Mouse (Mus musculus) kidney, embryonic 15.5 days (tissue): ENCODE data around the gene Anapc1. TPM values are rescaled to one million over a fixed set of nuclear protein-coding genes. Genes with fewer than 3 reads are reported as not detected.
A peak's percentile ranks its signal among the peaks of the same experiment; 100 is the strongest.
"Not testable (repeated sequence)": the region's sequence is repeated elsewhere in the genome, so short reads cannot be mapped to it uniquely, and the experiment has no call there.

Experiments used
- ATAC-seq: fragments of 200-750 bp; cut with Nextera tagmentation; replicated peaks from 2 replicates; pipeline ENCODE4 v1.8.0; 2017; ENCODE audit warnings: moderate TSS enrichment; ENCODE audit not compliant: low FRiP score
- H3K27ac ChIP-seq: fragments of 300-500 bp; sonication (generic); 2 replicates; pipeline ENCODE4 v1.5.1; 2015; ENCODE audit warnings: mild to moderate bottlenecking, inconsistent platforms
- H3K27me3 ChIP-seq: fragments of 300-500 bp; sonication (generic); 2 replicates; pipeline ENCODE4 v1.6.1; 2015; ENCODE audit warnings: inconsistent platforms
- H3K36me3 ChIP-seq: fragments of 300-500 bp; sonication (generic); 2 replicates; pipeline ENCODE4 v1.6.1; 2015; ENCODE audit warnings: inconsistent platforms
- H3K4me1 ChIP-seq: fragments of 300-500 bp; sonication (generic); 2 replicates; pipeline ENCODE4 v1.6.1; 2015; ENCODE audit warnings: inconsistent platforms
- H3K4me2 ChIP-seq: fragments of 300-500 bp; sonication (generic); 2 replicates; pipeline ENCODE4 v1.6.1; 2015; ENCODE audit warnings: moderate library complexity, mild to moderate bottlenecking, inconsistent platforms
- H3K4me3 ChIP-seq: fragments of 300-500 bp; sonication (generic); replicated peaks from 2 replicates; pipeline ENCODE4 v1.5.1; 2015; ENCODE audit warnings: mild to moderate bottlenecking, inconsistent platforms
- H3K9ac ChIP-seq: fragments of 300-500 bp; sonication (generic); 2 replicates; pipeline ENCODE4 v1.6.1; 2015; ENCODE audit warnings: mild to moderate bottlenecking, inconsistent platforms
- H3K9me3 ChIP-seq: fragments of 300-500 bp; sonication (generic); replicated peaks from 2 replicates; pipeline ENCODE4 v1.6.1; 2016; ENCODE audit warnings: inconsistent platforms
- WGBS: fragments of 180-500 bp; shearing (Covaris S2); methylation state at CpG from one replicate; pipeline ENCODE4 v1.1.7; 2015; ENCODE audit warnings: mixed read lengths; 5-methylcytosine and 5-hydroxymethylcytosine counted together
- polyA plus RNA-seq: library from polyadenylated mRNA; unstranded; fragments of >200 nt; fragmentation: Nextera tagmentation; extraction: Ambion mirVana; gene quantifications from 2 replicates; pipeline ENCODE4 v1.2.1, GENCODE M21; 2015

The Anapc1 gene
- polyA plus RNA-seq, 1 experiment from 2014 or later = 69.6 TPM

DNA sequence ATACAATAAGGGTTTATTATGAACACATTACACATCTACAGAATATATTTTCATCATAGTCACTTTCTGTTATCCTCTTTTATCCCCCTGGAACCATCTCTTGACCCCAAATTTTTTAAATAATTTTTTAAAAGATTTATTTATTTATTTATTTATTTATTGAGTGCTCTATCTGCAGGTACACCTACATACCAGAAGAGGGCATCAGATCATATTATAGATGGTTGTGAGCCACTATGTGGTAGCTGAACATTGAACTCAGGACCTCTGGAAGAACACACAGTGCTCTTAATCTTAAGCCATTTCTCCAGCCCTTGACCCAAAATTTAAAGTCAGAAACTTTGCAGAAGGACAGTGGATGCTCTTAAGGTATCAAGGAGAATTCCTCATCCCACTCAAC is 7.4 kb upstream of the Anapc1 start:
- Histone ChIP-seq H3K4me3 (no peak overlapping the region), H3K36me3 (no peaks in the 10 kb centered on the region), H3K27ac (no peak overlapping the region), H3K27me3 (no peaks in the 10 kb centered on the region), H3K9ac (no peak overlapping the region), H3K4me2 (no peak overlapping the region), H3K9me3 (no peaks in the 10 kb centered on the region), H3K4me1 (peaks cover 7% of the 10 kb centered on the region)
- no peak for ATAC-seq

DNA sequence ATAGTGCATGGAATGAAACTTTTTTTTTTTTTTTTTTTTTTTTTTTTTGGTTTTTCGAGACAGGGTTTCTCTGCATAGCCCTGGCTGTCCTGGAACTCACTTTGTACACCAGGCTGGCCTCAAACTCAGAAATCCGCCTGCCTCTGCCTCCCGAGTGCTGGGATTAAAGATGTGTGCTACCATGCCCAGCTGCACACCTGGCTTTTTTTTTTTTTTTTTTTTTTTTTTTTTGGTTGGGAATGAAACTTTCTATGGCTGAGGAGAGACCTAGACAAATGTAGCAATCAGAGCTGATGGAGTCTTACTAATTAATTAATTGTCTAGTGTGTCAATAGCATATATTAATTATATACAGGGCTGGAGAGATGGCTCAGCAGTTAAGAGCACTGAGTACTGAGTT is 6.6 kb upstream of the Anapc1 start:
- not testable (repeated sequence) for H3K9me3 ChIP-seq, H3K4me1 ChIP-seq, H3K4me3 ChIP-seq, H3K27me3 ChIP-seq, H3K9ac ChIP-seq, H3K36me3 ChIP-seq, H3K27ac ChIP-seq, H3K4me2 ChIP-seq, ATAC-seq
- 92% methylated on average over 3 of the region's 3 CpGs for WGBS

DNA sequence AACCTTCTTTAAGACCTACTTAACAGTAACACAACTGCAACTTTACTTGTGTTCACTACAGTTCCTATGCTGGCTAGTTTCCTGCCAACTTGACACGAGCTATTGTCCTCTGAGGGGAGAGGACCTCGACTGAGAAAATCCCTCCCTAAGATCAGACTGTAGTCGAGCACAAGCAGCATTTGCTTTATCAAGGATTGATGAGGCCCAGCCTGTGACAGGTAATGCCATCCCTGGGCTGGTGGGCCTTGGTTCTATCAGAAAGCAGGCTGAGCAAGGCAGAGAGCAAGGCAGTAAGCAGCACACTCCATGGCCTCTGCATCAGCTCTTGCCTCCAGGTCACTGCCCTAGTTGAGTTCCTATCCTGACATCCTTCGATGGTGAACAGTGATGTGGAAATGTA is 6.0 kb upstream of the Anapc1 start:
- H3K9me3 ChIP-seq = no peaks in the 10 kb centered on the region

DNA sequence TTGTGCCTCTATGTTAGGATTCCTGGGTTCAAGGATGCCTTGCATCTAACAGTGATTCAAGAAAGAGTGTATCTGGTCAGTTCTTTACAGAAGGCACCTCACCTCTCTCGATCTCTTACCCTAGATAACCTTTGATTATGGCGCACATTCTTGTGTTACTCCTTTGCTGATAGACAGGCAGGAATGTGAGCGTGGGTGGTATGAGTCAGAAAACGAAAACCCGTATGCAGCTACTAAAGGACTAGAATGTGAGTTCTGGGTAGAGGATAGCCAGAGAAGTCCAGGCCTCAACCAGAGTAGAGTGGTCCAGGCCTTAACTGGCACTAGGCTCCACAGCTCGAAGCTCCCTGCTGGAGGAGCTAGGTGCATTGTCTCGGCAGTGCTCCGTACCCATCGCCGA is 5.6 kb upstream of the Anapc1 start:
- Histone ChIP-seq H3K4me1 (peaks cover 5% of the 10 kb centered on the region), H3K4me2 (no peak overlapping the region), H3K36me3 (no peaks in the 10 kb centered on the region), H3K9me3 (no peaks in the 10 kb centered on the region), H3K9ac (no peak overlapping the region), H3K27ac (no peak overlapping the region), H3K27me3 (no peaks in the 10 kb centered on the region), H3K4me3 (no peak overlapping the region)
- no peak for ATAC-seq
- WGBS = 86% methylated on average over 10 of the region's 10 CpGs

More for the DNA sequence above, 6.0 kb upstream of the Anapc1 start:
- Histone ChIP-seq H3K36me3 (no peaks in the 10 kb centered on the region), H3K9ac (no peak overlapping the region), H3K4me3 (no peak overlapping the region), H3K27ac (no peak overlapping the region), H3K4me2 (no peak overlapping the region), H3K4me1 (peaks cover 7% of the 10 kb centered on the region), H3K27me3 (no peaks in the 10 kb centered on the region)
- WGBS = 65% methylated on average over 4 of the region's 4 CpGs
- ATAC-seq = no peak

DNA sequence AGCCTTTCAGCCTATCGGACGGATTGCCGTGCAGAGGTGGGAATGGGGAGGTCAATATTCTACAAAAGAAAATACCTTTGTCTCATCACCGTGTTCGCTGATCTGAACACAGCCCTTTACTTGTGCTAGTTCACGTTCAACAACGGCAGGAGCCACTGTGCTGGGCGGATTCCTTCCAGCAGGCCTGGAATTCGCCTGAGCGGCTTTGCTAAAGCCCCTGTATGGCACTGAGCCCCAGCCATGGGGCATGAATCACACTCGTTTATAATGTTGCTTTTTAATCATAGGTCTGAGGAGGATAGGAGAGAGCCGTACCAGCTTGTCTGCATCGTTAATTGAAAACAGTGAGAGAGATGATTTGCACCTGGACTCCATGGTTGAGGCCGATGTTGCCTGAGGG is 5.1 kb upstream of the Anapc1 start:
- no peaks in the 10 kb centered on the region for H3K27me3 ChIP-seq
- no peak for ATAC-seq

DNA sequence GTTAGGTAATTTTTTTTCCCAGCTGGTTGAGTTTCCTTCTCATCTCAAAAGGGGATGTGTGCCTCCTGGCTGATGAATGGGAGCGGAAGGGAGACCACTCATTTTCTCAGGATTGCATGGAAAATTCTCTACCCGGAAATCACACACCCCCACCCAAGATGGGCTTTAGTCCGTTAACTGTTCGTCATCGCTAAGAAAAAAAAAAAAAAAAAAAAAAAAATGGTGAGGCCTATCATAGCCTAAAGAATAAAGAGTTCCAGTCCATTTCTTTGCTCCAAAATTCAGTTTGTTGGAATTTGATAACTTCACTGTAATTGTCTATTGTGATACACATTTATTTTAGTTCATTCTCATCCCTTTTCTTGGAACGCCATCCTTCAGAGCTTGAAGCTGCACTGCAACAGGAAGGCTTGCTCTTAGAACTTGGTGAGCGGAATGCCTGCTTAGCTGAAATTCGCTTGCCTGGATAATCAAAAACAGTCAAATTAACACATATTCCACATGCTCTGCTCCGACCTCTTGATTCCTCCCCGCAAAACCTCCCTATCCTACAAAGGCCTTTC is 448 bp upstream of the Anapc1 start:
- Histone ChIP-seq H3K27ac (peak overlapping the region; percentile 94), H3K4me2 (peak overlapping the region; percentile 65), H3K9me3 (no peaks in the 10 kb centered on the region), H3K36me3 (peaks cover 26% of the 10 kb centered on the region), H3K9ac (peak overlapping the region; percentile 96), H3K4me1 (peaks cover 13% of the 10 kb centered on the region), H3K4me3 (peak overlapping the region; percentile 85), H3K27me3 (no peaks in the 10 kb centered on the region)
- WGBS = 47% methylated on average over 10 of the region's 10 CpGs
- ATAC-seq = peak; percentile 55

More for the DNA sequence above, 5.1 kb upstream of the Anapc1 start:
- Histone ChIP-seq H3K27ac (no peak overlapping the region), H3K4me3 (no peak overlapping the region), H3K4me1 (peaks cover under 1% of the 10 kb centered on the region; the same call in 1 of the 2 replicates), H3K9me3 (no peaks in the 10 kb centered on the region), H3K9ac (no peak overlapping the region), H3K4me2 (no peak overlapping the region), H3K36me3 (no peaks in the 10 kb centered on the region)
- 69% methylated on average over 14 of the region's 14 CpGs for WGBS

DNA sequence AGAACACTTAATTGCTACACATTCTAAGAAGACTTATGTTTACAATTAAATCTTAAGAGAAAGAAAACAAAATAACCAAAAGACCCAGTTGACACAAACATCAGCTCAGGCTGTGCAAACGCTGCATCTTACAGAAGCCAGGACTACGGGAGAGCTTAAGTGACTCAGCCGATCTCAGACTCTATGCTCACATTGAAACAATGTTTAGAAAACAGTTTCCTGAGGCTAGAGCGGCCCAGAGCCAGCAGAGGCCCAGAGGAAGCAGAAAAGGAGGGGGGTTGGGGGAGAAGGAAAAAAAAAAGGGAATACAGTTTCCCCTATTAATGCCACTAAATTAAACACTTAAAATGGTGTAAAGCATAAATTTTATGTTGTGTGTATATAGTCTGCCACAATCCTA is 6.5 kb downstream of the Anapc1 start:
- Histone ChIP-seq H3K27me3 (no peaks in the 10 kb centered on the region), H3K4me3 (no peak overlapping the region), H3K27ac (no peak overlapping the region), H3K36me3 (peaks cover 91% of the 10 kb centered on the region), H3K9ac (no peak overlapping the region), H3K4me2 (no peak overlapping the region), H3K9me3 (no peaks in the 10 kb centered on the region), H3K4me1 (peaks cover 4% of the 10 kb centered on the region)
- 74% methylated on average over 4 of the region's 4 CpGs for WGBS
- no peak for ATAC-seq

DNA sequence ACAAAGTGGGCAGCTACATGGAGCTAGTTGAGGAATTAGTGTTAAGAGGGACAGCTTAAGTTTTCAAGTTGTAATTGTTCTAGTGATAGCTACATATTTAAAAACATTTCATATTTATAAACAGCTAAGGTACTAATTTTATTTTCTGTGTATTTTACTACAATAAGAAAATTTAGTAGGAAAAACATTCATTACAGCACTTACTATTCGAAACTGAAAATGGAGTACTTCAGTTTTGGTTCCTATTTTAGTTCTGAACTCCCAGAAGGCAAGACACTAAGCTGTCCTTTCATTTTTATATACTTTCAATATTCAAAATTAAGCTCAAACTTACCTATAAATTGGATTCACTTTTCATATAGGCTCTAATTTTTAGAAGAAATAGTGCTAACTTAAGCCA is 66.6 kb downstream of the Anapc1 start:
- no peak overlapping the region for H3K4me3 ChIP-seq
- WGBS = 94% methylated on average over 1 of the region's 1 CpGs
- no peak overlapping the region for H3K4me2 ChIP-seq
- no peaks in the 10 kb centered on the region for H3K27me3 ChIP-seq
- no peak overlapping the region for H3K27ac ChIP-seq
- no peak for ATAC-seq
- H3K4me1 ChIP-seq = no peaks in the 10 kb centered on the region
- H3K36me3 ChIP-seq = peaks cover 92% of the 10 kb centered on the region
- H3K9me3 ChIP-seq = no peaks in the 10 kb centered on the region
- H3K9ac ChIP-seq = no peak overlapping the region

DNA sequence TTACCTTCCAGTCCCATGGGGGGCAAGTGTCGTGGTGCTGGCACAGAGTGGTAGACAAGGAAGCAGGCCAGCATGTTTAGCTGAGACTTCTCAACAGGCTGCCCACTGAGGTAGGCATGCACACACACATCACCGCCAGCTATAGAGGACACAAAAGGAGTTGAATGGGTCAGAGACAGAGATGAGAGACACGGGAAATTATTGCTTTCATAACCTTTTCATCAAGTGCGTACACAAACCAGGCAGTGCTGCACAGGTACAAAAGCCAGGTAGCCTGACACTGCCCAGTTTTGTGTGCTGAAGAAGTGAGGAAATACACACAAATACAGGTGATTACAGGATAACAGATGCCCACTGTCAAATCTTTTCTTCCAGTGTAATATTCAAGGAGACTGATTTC is 71.8 kb downstream of the Anapc1 start:
- no peak overlapping the region for H3K4me3 ChIP-seq
- 94% methylated on average over 4 of the region's 4 CpGs for WGBS
- no peak overlapping the region for H3K9ac ChIP-seq
- H3K4me1 ChIP-seq = no peaks in the 10 kb centered on the region
- H3K27ac ChIP-seq = no peak overlapping the region
- ATAC-seq = no peak
- H3K36me3 ChIP-seq = peaks cover 91% of the 10 kb centered on the region
- H3K4me2 ChIP-seq = no peak overlapping the region
- H3K9me3 ChIP-seq = no peaks in the 10 kb centered on the region
- no peaks in the 10 kb centered on the region for H3K27me3 ChIP-seq

DNA sequence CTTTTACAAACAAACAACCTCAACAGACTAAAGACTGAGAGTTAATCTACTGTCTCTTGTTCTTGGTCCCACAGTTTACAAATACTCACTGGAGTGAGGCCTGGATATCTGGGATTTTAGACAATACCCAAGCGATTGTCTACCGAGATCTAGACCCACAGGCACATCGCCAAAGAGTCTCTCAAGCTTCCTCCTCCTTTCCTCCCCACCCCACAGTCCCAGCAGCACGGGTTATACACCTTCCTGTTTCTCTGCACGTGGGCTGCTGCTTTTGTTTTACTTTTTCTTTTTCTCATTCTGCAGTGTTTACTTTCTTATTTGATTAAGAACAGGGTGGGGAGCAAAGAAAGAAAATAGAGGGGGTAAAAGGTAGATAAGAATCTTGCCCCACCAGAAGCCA is 73.8 kb downstream of the Anapc1 start:
- no peak for ATAC-seq
- H3K27me3 ChIP-seq = no peaks in the 10 kb centered on the region
- H3K4me3 ChIP-seq = no peak overlapping the region
- H3K4me1 ChIP-seq = no peaks in the 10 kb centered on the region
- no peak overlapping the region for H3K9ac ChIP-seq
- 80% methylated on average over 5 of the region's 5 CpGs for WGBS
- no peak overlapping the region for H3K27ac ChIP-seq
- H3K9me3 ChIP-seq = no peaks in the 10 kb centered on the region
- H3K4me2 ChIP-seq = no peak overlapping the region
- H3K36me3 ChIP-seq = peaks cover 79% of the 10 kb centered on the region

DNA sequence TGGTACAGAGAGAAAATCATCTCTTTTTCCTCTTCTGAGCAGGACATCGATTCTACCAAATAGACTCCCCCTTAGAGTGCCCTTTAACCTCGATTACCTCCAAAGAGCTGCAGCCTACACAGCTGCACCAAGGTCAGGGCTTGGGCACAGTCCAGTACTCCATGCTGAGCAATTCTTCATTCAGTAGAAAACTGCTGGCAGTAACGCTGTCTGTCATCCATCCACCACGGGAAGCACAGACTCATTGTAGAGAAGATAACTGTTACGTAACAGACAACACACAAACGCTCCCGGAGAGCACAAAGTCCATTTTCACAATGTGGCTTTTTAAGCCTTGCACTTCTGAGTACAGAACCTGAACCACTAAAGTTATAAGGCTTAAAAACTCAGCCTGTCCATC is 74.9 kb downstream of the Anapc1 start:
- Histone ChIP-seq H3K4me3 (no peak overlapping the region), H3K4me2 (no peak overlapping the region), H3K27ac (no peak overlapping the region), H3K9ac (no peak overlapping the region), H3K9me3 (no peaks in the 10 kb centered on the region), H3K4me1 (no peaks in the 10 kb centered on the region), H3K36me3 (peaks cover 68% of the 10 kb centered on the region), H3K27me3 (no peaks in the 10 kb centered on the region)
- ATAC-seq = no peak
- 89% methylated on average over 7 of the region's 7 CpGs for WGBS

DNA sequence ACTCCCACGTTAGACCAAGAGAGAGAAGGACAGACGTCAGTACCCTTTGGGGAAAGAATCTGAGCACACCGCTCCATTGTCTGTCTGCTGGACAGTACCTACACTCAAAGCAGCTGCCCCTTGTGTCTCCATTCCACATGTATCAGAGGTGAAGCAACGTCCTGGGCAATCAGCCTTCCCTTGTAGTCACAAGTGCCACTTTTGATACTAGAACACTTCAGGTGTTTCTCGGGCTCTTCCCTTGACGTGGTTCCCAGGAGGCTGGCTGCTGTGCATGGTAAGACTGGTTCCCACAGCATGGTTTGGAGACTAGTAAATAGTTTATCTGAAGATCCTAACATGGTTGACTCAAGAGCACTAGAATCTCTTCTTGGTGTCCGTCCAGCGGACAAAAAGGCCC is 76.0 kb downstream of the Anapc1 start:
- no peak for ATAC-seq
- 94% methylated on average over 8 of the region's 8 CpGs for WGBS
- H3K4me2 ChIP-seq = no peak overlapping the region
- H3K4me3 ChIP-seq = no peak overlapping the region
- H3K36me3 ChIP-seq = peaks cover 58% of the 10 kb centered on the region
- no peak overlapping the region for H3K9ac ChIP-seq
- no peaks in the 10 kb centered on the region for H3K27me3 ChIP-seq
- no peak overlapping the region for H3K27ac ChIP-seq
- no peaks in the 10 kb centered on the region for H3K4me1 ChIP-seq
- H3K9me3 ChIP-seq = no peaks in the 10 kb centered on the region

DNA sequence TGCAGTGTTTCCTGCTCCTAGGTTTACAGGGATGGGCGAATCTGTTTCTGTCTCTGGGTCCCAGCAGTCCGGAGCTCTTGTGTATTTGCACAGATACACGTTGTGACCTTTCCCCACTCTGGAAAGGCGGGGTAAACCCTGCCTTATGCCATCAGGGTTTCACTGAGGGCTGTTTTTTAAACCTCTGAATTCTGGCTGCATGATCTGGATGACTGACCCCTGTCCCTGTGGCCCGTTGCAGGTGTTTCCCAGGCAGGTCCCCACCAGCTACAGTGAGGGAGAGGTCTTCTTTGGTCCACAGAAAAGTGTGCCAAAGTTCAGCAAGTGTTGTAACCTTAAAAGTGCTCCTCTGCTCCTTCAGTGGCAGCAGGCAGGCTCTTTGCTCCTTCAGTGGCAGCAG is 77.9 kb downstream of the Anapc1 start:
- Histone ChIP-seq H3K36me3 (peaks cover 42% of the 10 kb centered on the region), H3K9ac (no peak overlapping the region), H3K4me3 (no peak overlapping the region), H3K4me1 (no peaks in the 10 kb centered on the region), H3K9me3 (no peaks in the 10 kb centered on the region), H3K27ac (no peak overlapping the region), H3K27me3 (no peaks in the 10 kb centered on the region), H3K4me2 (no peak overlapping the region)
- 80% methylated on average over 5 of the region's 5 CpGs for WGBS
- ATAC-seq = no peak
